Mouse (Mus musculus): ENCODE measurements around the gene Sox12. TPM values are rescaled to one million over a fixed set of nuclear protein-coding genes. Genes with fewer than 3 reads are reported as not detected.

Gene Sox12
- 0.11 TPM for polyA plus RNA-seq (2017; shearing (Covaris generic))

DNA sequence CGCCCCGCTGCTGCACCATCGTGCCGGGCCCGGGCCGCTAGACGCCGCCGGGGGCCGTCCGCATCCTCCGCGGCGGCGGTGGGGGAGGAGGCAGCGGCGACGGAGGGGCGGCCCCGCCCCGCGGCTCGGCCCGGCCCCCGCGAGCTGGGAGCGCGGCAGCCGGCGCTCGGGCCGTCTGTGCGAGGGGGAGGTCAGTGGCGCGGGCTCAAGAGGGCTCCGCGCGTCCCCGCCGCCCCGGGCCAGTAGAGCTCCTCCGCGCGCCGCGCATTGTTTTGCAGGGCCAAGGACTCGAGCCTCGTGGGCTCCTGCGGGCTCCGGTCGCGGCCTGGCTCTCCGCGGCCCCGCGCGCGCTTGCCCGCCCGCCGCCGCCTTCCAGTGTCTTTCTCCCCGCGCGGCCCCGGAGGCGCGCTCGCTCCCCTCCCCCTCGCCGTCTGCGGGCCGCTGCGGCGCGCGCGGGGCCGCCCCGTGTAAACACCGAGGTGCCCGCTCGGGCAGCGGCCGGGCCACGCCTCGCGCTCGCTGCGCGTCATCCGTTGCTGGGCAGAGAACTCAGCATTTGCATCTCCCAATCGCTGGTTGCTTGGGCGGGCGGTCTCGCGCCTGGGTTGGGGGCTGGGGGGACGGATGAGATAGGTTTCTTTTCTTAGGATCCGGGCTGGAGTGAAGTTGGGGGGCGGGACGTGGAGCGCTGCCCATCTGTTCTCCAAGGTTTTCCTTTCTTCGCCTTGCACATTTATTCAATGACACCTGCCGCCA lies at the start of gene Sox12:
Sox12 (minus strand) TSS at position 384 of the 756 bp plus-strand sequence.

DNA sequence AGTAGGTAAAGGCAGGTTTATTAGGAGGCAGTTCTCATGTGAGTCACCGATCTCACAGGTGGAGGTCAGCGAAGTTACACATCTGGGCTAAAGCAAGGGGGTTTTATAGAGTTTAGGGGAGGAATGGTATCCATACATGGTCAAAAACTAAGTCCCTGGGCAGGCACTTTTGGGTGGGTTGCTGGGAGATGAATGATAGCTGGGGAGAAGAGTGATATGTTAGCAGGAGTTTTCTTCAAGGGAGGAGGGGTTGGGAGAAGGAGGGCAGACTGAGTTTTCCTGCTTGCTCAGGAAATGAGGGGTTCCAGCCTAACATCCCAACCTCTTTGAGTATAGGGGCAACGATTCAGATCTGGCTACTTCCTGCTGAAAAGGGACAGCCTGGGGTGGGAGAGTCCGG lies 17.4 kb upstream of the Sox12 start, which contains the start of gene 6820408C15Rik:
6820408C15Rik (plus strand) TSS at position 301 of the 400 bp plus-strand sequence.

DNA sequence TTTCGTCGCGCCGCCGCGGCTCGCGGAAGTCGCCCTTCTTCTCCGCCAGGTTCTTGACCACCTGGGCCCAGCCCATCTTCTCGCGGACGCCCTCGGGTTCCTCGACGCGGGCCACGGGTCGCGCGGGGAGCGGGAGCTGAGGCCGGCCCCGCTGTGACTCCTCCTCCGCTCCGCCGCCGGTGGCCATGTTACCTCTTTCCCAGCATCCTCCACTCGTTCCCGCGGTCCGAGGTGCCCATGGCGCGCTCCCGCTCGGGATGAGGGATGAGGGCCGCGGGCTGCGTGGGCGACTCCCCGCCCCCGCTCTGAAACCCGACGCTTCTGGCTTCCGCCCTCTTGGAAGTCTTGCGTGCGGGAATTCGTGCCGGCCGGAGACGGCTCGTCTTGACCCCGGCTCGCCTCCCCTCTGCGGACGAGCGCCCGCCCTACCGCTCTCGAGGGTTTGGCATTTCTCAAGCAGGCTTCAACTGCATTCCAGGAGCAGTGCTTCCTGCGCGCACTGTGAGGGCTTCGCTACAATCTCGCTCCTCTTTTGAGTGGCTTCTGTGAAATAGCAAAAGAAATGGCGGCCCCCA lies 16.8 kb upstream of the Sox12 start, which contains the start of gene Zcchc3:
Zcchc3 (minus strand) TSS at position 437 of the 575 bp plus-strand sequence.

DNA sequence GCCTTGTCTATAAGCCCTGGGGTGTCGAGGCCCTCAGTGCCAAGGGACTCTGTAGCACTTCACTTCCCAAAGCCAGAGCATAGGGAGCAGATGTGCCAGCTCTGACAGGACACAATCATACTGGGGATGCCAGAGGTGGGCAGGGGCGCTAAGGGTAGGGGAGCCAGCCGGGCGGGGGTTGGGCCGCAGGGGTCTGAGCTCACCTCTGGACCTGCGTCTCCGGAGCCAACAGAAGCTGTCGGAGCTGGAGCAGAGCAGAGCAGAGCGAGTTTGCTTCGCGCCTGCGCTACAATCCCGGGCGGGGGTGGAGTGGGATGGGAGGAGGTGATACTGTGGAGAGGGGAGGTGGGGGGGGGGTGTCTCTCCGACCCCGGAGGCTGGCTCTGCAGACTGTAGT lies 21.5 kb downstream of the Sox12 start, which contains the start of gene Nrsn2:
Nrsn2 (minus strand) TSS at position 294 of the 397 bp plus-strand sequence.

Other genes starting within 250 kb of the Sox12 start
- 49.3 TPM for gene Csnk2a1, start 171.2 kb downstream of the Sox12 start, polyA plus RNA-seq (2017; shearing (Covaris generic))
- gene Tbc1d20, start 104.2 kb downstream of the Sox12 start, polyA plus RNA-seq (2017; shearing (Covaris generic)), result 50.9 TPM
- 400 TPM for gene Rbck1, start 65.4 kb downstream of the Sox12 start, polyA plus RNA-seq (2017; shearing (Covaris generic))
- 4.5 TPM for gene Trib3, start 54.0 kb downstream of the Sox12 start, polyA plus RNA-seq (2017; shearing (Covaris generic))
- gene Nrsn2, start 21.4 kb downstream of the Sox12 start, polyA plus RNA-seq (2017; shearing (Covaris generic)), result not detected
- 1.7 TPM for gene Zcchc3, start 17.0 kb upstream of the Sox12 start, polyA plus RNA-seq (2017; shearing (Covaris generic))
- gene 6820408C15Rik, start 17.5 kb upstream of the Sox12 start, polyA plus RNA-seq (2017; shearing (Covaris generic)), result not detected
- not detected for gene Defb23, start 66.6 kb upstream of the Sox12 start, polyA plus RNA-seq (2017; shearing (Covaris generic))
- gene Defb20, start 79.0 kb upstream of the Sox12 start, polyA plus RNA-seq (2017; shearing (Covaris generic)), result not detected
- gene Defb22, start 92.1 kb upstream of the Sox12 start, polyA plus RNA-seq (2017; shearing (Covaris generic)), result not detected
- not detected for gene Defb26, start 113.6 kb upstream of the Sox12 start, polyA plus RNA-seq (2017; shearing (Covaris generic))
- not detected for gene Defb28, start 120.2 kb upstream of the Sox12 start, polyA plus RNA-seq (2017; shearing (Covaris generic))
- gene Defb29, start 142.0 kb upstream of the Sox12 start, polyA plus RNA-seq (2017; shearing (Covaris generic)), result not detected
- gene Gm17416, start 171.3 kb upstream of the Sox12 start, polyA plus RNA-seq (2017; shearing (Covaris generic)), result not detected
- not detected for gene Defb21, start 174.7 kb upstream of the Sox12 start, polyA plus RNA-seq (2017; shearing (Covaris generic))
- not detected for gene Defb19, start 182.2 kb upstream of the Sox12 start, polyA plus RNA-seq (2017; shearing (Covaris generic))
- gene Defb45, start 201.3 kb upstream of the Sox12 start, polyA plus RNA-seq (2017; shearing (Covaris generic)), result not detected
- not detected for gene Defb36, start 206.3 kb upstream of the Sox12 start, polyA plus RNA-seq (2017; shearing (Covaris generic))
- not detected for gene Defb25, start 225.0 kb upstream of the Sox12 start, polyA plus RNA-seq (2017; shearing (Covaris generic))
- gene Rem1, start 228.9 kb upstream of the Sox12 start, polyA plus RNA-seq (2017; shearing (Covaris generic)), result not detected

All from inflammation-experienced regulatory T-cells, adult 16 weeks (primary cell).